Mouse (Mus musculus) heart, adult 2 months (tissue): Measurements from ENCODE around the gene Ak1. TPM values are rescaled to one million over a fixed set of nuclear protein-coding genes. Genes with fewer than 3 reads are reported as not detected.

Source experiments
- DNase-seq, 2 experiments: peaks; one replicate each; pipeline ENCODE4 v3.0.0; 2021
- H3K27ac ChIP-seq: fragments of 200-600 bp; 2 replicates; pipeline ENCODE4 v1.8.1; 2022
- H3K27me3 ChIP-seq: fragments of 200-500 bp; 2 replicates; pipeline ENCODE4 v1.6.1; 2012; ENCODE audit warnings: mild to moderate bottlenecking, low read length, inconsistent platforms, mixed read lengths; ENCODE audit not compliant: control insufficient read depth, insufficient read depth
- H3K36me3 ChIP-seq: fragments of 200-500 bp; 2 replicates; pipeline ENCODE4 v1.6.1; 2012; ENCODE audit warnings: low read length, inconsistent platforms; ENCODE audit not compliant: control insufficient read depth, insufficient read depth
- H3K4me1 ChIP-seq: fragments of 200-500 bp; 2 replicates; pipeline ENCODE4 v1.6.1; 2011; ENCODE audit warnings: low read length; ENCODE audit not compliant: control insufficient read depth, insufficient read depth
- H3K4me3 ChIP-seq: fragments of 200-600 bp; 2 replicates; pipeline ENCODE4 v1.8.1; 2022
- H3K79me2 ChIP-seq: fragments of 200-500 bp; replicated peaks from 2 replicates; pipeline ENCODE4 v1.6.1; 2012; ENCODE audit warnings: mild to moderate bottlenecking, inconsistent platforms, low read length, moderate library complexity, mixed read lengths; ENCODE audit not compliant: control insufficient read depth, insufficient read depth
- H3K9ac ChIP-seq: fragments of 200-500 bp; 2 replicates; pipeline ENCODE4 v1.6.1; 2012; ENCODE audit warnings: low read depth, mild to moderate bottlenecking, control low read depth, inconsistent platforms, low read length, mixed read lengths
- CTCF ChIP-seq: fragments of 200-600 bp; IDR thresholded peaks from 2 replicates; pipeline ENCODE4 v1.8.1; 2022; ENCODE audit warnings: antibody characterized with exemption, mild to moderate bottlenecking, moderate library complexity
- EP300 ChIP-seq: fragments of 200-500 bp; IDR thresholded peaks from 2 replicates; pipeline ENCODE4 v1.6.1; 2011; ENCODE audit warnings: low read depth, low read length, control low read depth; ENCODE audit not compliant: insufficient read depth
- POLR2A ChIP-seq: fragments of 200-500 bp; IDR thresholded peaks from 2 replicates; pipeline ENCODE4 v1.6.1; 2011; ENCODE audit warnings: mild to moderate bottlenecking, low read depth, low read length, control low read depth; ENCODE audit not compliant: insufficient read depth
- WGBS: fragments of 180-500 bp; shearing (Covaris S2); methylation state at CpG from one replicate; pipeline ENCODE4 v1.1.7; 2018; 5-methylcytosine and 5-hydroxymethylcytosine counted together
- intact Hi-C: fragments of 180-260 bp; cut with DNase I; formaldehyde crosslinking; loops from one replicate; pipeline ENCODE4 v1.15.1; 2025
- polyA plus RNA-seq: library from polyadenylated mRNA; depleted of rRNA; stranded (reverse); fragments of >200 nt; gene quantifications from 2 replicates; pipeline ENCODE4 v1.2.3, GENCODE M21; 2012
- total RNA-seq, 2 experiments: library from RNA; stranded (reverse); gene quantifications; 2 replicates each; pipeline ENCODE4 v1.2.3; 2021

Gene Ak1
- total and polyA plus RNA-seq, 3 experiments: 584 to 670 (median 606) TPM

DNA sequence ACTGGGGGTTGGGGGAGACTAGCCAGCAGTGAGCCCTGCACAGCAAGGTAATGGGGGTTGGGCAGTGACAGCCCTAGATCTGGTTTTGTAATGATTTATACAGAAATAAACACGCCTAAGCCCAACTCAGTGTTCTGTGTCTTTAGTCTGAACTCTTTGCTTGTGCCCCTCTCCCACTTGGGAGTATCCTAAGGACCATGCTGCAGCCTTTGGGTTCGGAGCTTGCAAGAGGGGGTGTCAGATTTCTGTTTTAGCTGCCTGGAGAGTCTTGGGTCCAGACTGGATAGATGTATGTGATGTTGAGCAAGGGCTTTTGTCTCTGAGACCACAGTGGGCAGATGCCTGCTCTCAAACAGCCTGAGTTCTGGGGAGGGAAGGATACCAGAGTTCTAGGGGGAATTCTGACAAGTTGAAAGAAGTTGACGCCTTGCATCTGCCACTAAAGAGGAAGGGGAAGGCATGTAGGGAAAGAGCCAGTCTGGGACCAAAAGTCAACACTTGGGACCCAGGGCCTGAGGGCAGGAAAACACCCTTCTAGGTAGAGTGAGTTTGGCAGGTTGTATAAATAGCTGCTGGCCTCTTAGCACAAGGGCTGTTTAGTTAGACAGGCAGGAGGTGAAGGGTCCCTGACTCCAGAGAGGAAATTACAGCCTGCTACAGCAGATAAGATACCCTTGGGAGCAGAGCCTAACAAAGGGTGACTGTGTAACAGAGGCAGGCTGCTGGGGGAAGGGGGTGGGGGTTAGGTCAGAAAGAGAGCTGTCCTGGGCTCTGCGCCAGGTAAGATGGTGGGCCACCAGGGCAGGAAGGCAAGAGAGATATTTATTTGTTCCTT, 659 bp upstream of the Ak1 start:
- Histone ChIP-seq H3K9ac (peak overlapping the region; percentile 43), H3K4me3 (no peak overlapping the region), H3K27me3 (no peaks in the 10 kb centered on the region), H3K4me1 (peaks cover 24% of the 10 kb centered on the region), H3K36me3 (peaks cover 11% of the 10 kb centered on the region), H3K79me2 (no peaks in the 10 kb centered on the region), H3K27ac (peak overlapping the region; percentile 88)
- intact Hi-C loops: no loop called here
- WGBS: 16% methylated on average over 4 of the region's 4 CpGs
- TF ChIP-seq CTCF: no peak
- peak; percentile 99 for TF ChIP-seq EP300
- TF ChIP-seq POLR2A: peak; percentile 72; the same call in 1 of the 2 replicates
- DNase-seq: peak; percentile 74 to 82

DNA sequence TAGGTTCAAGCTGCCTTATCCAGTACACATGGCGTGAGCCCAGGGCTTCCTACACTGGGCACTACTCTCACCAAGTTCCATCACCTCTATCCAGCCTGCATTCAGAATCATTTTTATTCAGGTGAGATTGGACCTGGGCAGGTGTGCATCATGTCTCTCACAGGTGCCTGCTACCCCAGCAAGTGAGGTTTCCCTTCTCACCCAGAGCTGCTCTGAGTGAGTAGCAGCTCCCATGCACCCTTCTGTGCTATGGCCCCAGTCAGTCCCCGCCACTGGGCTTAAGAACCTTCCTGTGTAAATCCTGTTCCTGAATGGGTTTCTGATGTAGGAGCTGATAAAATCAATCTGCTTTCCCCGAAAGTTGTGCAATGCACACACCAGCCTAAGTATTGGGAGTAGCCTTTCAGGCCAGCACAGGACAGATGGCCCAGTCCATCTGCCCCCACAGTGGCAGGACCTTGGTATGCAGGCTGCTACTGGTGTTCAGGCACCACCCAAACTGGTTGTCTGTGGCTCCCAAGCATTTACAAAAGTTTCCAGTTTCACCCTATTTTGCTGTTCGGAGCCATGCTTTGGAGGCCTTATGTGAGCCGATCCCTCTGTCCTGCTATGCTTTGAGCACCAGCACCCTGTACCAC, 2.7 kb downstream of the Ak1 start:
- H3K27me3 ChIP-seq: no peaks in the 10 kb centered on the region
- H3K4me3 ChIP-seq: no peak overlapping the region
- H3K79me2 ChIP-seq: no peaks in the 10 kb centered on the region
- H3K27ac ChIP-seq: peak overlapping the region; percentile 96; the same call in 1 of the 2 replicates
- intact Hi-C loops: no loop called here
- H3K9ac ChIP-seq: no peak overlapping the region
- H3K36me3 ChIP-seq: peaks cover 11% of the 10 kb centered on the region
- no peak for DNase-seq
- TF ChIP-seq EP300: no peak
- TF ChIP-seq POLR2A: no peak
- TF ChIP-seq CTCF: no peak
- peaks cover 30% of the 10 kb centered on the region for H3K4me1 ChIP-seq
- 70% methylated on average over 5 of the region's 5 CpGs for WGBS

DNA sequence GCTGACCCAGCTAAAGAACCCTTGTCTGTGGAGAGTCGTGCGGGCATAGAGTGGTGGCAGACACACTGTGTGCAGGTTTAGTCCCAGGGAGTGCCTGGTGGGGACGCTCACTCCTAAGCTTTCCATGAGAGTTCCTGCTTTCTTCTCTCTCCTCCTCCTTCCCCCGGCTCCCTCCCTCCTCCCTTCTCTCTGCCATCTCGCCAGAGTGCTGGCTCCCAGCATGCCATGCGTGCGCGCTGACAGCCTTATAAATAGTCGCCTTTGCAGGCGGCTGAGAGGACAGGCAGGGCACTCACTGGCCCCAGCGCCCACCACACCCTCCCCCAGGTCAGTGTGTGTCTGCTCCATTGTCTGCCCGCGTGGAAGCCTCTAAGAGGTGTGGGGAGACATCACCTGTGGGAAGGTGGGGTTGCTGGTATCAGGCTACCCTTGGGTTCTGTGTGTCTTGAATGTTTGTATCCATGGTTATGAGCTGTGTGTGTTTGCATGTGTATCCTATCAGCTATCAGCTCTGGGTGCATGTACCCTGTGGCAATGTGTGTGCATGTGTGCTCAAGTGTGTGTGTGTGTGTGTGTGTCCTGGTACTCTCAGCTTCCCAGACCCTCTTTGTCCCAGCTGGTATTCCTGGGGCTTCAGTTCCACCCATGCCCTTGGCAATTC, 3.8 kb downstream of the Ak1 start:
- Histone ChIP-seq H3K4me1 (peaks cover 25% of the 10 kb centered on the region), H3K4me3 (peak overlapping the region; percentile 47), H3K9ac (peak overlapping the region; percentile 89), H3K36me3 (peaks cover 6% of the 10 kb centered on the region), H3K79me2 (no peaks in the 10 kb centered on the region), H3K27me3 (no peaks in the 10 kb centered on the region), H3K27ac (peak overlapping the region; percentile 96)
- 27% methylated on average over 13 of the region's 13 CpGs for whole genome bisulfite sequencing
- intact Hi-C loops: no loop called here
- TF ChIP-seq CTCF (peak; percentile 33), POLR2A (peak; percentile 97), EP300 (0 out of 2 replicates have a peak, but pooled peaks have one; percentile 49)
- peak; percentile 80 to 86 for DNase-seq

DNA sequence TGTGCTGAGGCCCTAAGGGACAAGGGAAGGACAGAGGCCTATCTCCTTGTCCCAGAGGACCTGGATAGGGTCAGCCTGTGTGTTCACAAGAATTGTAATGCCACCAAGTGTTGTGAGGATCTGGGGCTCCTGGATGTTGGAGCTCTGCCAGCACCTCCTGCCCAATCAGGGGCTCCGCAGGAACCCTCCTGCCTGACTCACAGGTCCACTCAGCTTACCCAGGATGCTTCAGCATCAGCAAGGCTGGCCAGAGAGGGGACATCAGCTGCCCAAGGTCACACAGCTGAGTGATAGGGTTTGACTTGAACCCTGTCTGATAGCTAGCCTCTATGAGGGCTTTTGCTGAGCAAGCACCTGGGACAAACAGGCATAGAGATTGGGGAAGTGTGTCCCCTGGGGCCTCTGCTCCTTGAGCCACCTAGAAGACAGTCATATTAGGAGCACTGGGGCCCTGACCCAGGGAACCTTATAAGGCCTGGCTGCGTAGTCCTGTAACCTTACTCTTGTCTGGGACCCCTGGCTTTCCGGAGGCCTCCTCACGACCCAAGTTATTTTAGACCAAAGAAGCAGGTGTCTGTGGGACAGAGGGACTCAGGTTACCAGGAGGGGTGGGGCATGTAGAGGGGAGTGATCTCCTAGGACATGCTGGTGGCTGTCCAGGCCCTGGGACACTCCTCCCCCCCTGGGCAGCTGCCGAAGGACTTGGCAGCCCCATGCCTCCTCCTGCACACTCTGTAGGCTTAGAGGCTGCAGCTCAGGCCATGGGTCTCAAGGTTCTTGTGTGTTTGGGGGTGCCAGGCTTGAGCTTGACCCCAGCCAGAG, 4.5 kb downstream of the Ak1 start:
- 33% methylated on average over 5 of the region's 5 CpGs for WGBS
- peaks cover 18% of the 10 kb centered on the region for H3K4me1 ChIP-seq
- intact Hi-C loops: no loop called here

More for the DNA sequence above, 4.5 kb downstream of the Ak1 start:
- no peaks in the 10 kb centered on the region for H3K27me3 ChIP-seq
- peak overlapping the region; percentile 96 for H3K27ac ChIP-seq
- TF ChIP-seq CTCF: no peak
- peak; percentile 42; the same call in 1 of the 2 replicates for TF ChIP-seq POLR2A
- TF ChIP-seq EP300: 0 out of 2 replicates have a peak, but pooled peaks have one; percentile 16
- peak overlapping the region; percentile 89 for H3K9ac ChIP-seq
- peak; percentile 69 to 82 for DNase-seq
- no peaks in the 10 kb centered on the region for H3K79me2 ChIP-seq
- no peaks in the 10 kb centered on the region for H3K36me3 ChIP-seq
- H3K4me3 ChIP-seq: peak overlapping the region; percentile 47
